Mouse (Mus musculus) lung, embryonic 16.5 days (tissue): ENCODE measurements around the gene Susd2. TPM values are rescaled to one million over a fixed set of nuclear protein-coding genes. Genes with fewer than 3 reads are reported as not detected.
A peak's percentile ranks its signal among the peaks of the same experiment; 100 is the strongest.

Experiments
- ATAC-seq: fragments of 200-750 bp; cut with Nextera tagmentation; 2 replicates; pipeline ENCODE4 v1.8.0; 2017; ENCODE audit warnings: low read depth, mild to moderate bottlenecking, moderate library complexity
- H3K27ac ChIP-seq: fragments of 300-500 bp; sonication (generic); 2 replicates; pipeline ENCODE4 v1.5.1; 2014; ENCODE audit warnings: mild to moderate bottlenecking, control low read depth, low read length
- H3K27me3 ChIP-seq: fragments of 300-500 bp; sonication (generic); 2 replicates; pipeline ENCODE4 v1.6.1; 2014; ENCODE audit warnings: low read depth, low read length, mixed read lengths; ENCODE audit not compliant: control insufficient read depth, insufficient read depth
- H3K36me3 ChIP-seq: fragments of 300-500 bp; sonication (generic); 2 replicates; pipeline ENCODE4 v1.6.1; 2014; ENCODE audit warnings: low read length; ENCODE audit not compliant: control insufficient read depth, insufficient read depth
- H3K4me1 ChIP-seq: fragments of 300-500 bp; sonication (generic); replicated peaks from 2 replicates; pipeline ENCODE4 v1.6.1; 2014; ENCODE audit warnings: low read length, mixed read lengths; ENCODE audit not compliant: control insufficient read depth, insufficient read depth
- H3K4me2 ChIP-seq: fragments of 300-500 bp; sonication (generic); 2 replicates; pipeline ENCODE4 v1.6.1; 2014; ENCODE audit warnings: low read depth, low read length, control low read depth
- H3K4me3 ChIP-seq: fragments of 300-500 bp; sonication (generic); 2 replicates; pipeline ENCODE4 v1.5.1; 2014; ENCODE audit warnings: mild to moderate bottlenecking, low read length, control low read depth
- H3K9ac ChIP-seq: fragments of 300-500 bp; sonication (generic); 2 replicates; pipeline ENCODE4 v1.6.1; 2014; ENCODE audit warnings: low read length, control low read depth
- H3K9me3 ChIP-seq: fragments of 300-500 bp; sonication (generic); 2 replicates; pipeline ENCODE4 v1.6.1; 2016; ENCODE audit warnings: low read length; ENCODE audit not compliant: control insufficient read depth
- WGBS: fragments of 180-500 bp; shearing (Covaris S2); extraction: QIAGEN DNeasy Blood & Tissue Kit; methylation state at CpG from one replicate; pipeline ENCODE4 v1.1.7; 2014; 5-methylcytosine and 5-hydroxymethylcytosine counted together
- polyA plus RNA-seq: library from polyadenylated mRNA; unstranded; fragments of >200 nt; fragmentation: Nextera tagmentation; extraction: Ambion mirVana; gene quantifications from 2 replicates; pipeline ENCODE4 v1.2.1, GENCODE M21; 2015

The Susd2 gene
- polyA plus RNA-seq, 1 experiment from 2014 or later = 11.0 TPM

DNA sequence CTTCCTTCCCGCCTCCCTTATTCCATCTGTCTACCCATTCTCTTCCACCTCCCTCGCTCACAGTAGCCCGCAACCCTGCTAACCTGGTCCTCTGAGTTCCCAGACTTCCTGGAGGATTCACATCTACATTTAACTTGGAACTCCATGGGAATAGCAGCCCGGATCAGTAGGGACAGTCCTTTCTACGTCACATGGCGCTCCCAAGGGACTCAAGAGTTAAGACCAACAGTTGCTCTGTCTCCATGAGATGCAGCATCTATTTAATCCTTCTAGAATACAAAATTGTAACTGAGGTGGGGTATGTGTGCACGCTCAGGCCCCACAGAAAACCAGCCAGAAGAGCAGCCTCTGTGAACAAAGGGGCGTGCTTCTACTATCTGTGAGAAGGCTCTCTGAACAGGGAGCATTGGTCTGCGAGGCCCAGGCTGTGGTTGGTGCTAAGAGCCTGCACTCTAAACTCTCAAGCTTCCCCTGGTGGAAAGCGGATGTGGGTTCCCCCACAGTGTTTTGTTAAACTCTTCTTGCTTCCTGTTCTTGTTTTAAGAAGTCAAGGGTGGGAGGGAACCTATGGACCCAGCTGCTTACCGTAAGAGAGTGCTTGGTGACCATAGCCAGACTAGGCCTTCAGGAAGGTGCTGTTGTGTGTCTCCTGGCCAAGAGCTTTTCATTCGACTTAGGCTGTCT is 52.5 kb downstream of the Susd2 start:
- no peaks in the 10 kb centered on the region for H3K9me3 ChIP-seq
- ATAC-seq = peak; percentile 20
- no peak overlapping the region for H3K9ac ChIP-seq
- no peaks in the 10 kb centered on the region for H3K36me3 ChIP-seq
- H3K4me2 ChIP-seq = peak overlapping the region; percentile 12; the same call in 1 of the 2 replicates
- H3K27me3 ChIP-seq = no peaks in the 10 kb centered on the region
- H3K4me3 ChIP-seq = no peak overlapping the region
- 62% methylated on average over 12 of the region's 12 CpGs for WGBS
- H3K27ac ChIP-seq = peak overlapping the region; percentile 80
- peaks cover 28% of the 10 kb centered on the region for H3K4me1 ChIP-seq

DNA sequence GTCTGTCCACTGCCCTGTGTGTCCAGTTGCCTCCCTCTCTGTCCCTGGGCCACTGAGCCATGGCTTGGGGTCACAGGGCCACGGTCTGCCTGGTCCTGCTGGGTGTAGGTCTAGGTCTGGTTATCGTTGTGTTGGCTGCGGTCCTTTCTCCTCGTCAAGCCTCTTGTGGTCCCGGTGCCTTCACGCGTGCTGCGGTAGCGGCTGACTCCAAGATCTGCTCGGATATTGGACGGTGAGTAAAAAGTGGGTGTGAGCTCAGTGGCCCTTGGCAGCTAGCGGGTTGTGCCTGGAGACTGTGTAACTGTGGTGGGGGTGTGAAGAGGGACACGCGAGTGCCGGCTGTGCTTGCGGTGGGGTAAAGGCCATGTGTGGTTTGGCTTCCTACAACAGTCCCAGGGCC is 54.2 kb downstream of the Susd2 start:
- H3K4me3 ChIP-seq = peak overlapping the region; percentile 3; the same call in 1 of the 2 replicates
- H3K27ac ChIP-seq = 0 out of 2 replicates have a peak overlapping the region, but pooled peaks have one; percentile 42
- peaks cover 27% of the 10 kb centered on the region for H3K4me1 ChIP-seq
- 34% methylated on average over 16 of the region's 16 CpGs for WGBS
- no peaks in the 10 kb centered on the region for H3K9me3 ChIP-seq
- ATAC-seq = no peak
- peak overlapping the region; percentile 29 for H3K9ac ChIP-seq
- H3K27me3 ChIP-seq = peaks cover 6% of the 10 kb centered on the region; the same call in 1 of the 2 replicates
- no peaks in the 10 kb centered on the region for H3K36me3 ChIP-seq
- peak overlapping the region; percentile 37 for H3K4me2 ChIP-seq

DNA sequence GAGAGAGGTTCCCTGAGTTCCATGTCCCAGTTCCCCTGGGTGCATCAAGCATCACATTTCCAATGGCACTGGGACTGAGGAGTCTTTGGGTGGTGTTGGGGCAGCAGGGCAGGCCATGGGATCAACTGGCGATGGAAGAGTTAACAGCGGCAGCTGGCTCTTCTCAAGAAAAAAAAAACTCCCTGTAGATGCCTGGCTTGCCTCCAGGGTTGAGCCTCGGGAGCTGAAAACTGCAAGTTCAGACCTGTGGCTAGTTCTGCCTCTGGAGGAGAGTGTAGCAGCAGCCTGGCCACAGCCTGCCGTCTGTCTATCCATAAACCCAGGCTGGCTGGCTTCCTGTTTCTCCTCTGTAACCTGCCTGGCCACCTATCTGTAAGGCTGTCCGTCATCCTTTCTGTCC is 54.7 kb downstream of the Susd2 start, which contains the start of gene Ggt5:
Gene Ggt5, plus strand, starts transcription at position 212 of the 400 bp plus-strand sequence.
- 16% methylated on average over 5 of the region's 5 CpGs for WGBS
- peak within 1 kb of the TSS; percentile 3; the same call in 1 of the 2 replicates for H3K4me3 ChIP-seq
- no peaks in the 10 kb centered on the region for H3K9me3 ChIP-seq
- peaks cover 6% of the 10 kb centered on the region; the same call in 1 of the 2 replicates for H3K27me3 ChIP-seq
- peak within 1 kb of the TSS; percentile 37 for H3K4me2 ChIP-seq
- peak; percentile 50; the same call in 1 of the 2 replicates for ATAC-seq
- 0 out of 2 replicates have a peak within 1 kb of the TSS, but pooled peaks have one; percentile 42 for H3K27ac ChIP-seq
- H3K36me3 ChIP-seq = no peaks in the 10 kb centered on the region
- H3K4me1 ChIP-seq = peaks cover 27% of the 10 kb centered on the region
- H3K9ac ChIP-seq = peak within 1 kb of the TSS; percentile 29

DNA sequence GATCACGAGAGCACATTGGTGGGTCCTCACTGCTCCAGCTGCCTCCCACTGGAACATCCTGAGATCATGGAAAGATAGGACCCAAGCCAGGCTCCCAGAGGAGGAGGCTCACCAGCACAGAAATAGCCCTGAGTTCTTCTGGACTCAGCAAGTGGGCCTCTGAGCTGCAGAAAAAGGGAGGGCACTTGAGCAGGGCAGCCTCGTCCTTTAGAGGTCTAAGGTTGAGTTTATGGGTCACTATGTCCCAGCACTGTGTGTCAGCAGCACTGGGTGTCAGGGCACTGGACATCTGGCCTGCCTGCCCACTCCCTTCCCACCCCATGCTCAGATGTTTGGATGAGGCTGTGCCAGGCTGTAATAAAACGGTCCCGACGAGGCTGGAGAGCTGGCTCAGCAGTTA is 55.5 kb downstream of the Susd2 start:
- H3K4me2 ChIP-seq = no peak overlapping the region
- no peak overlapping the region for H3K27ac ChIP-seq
- 52% methylated on average over 5 of the region's 5 CpGs for WGBS
- no peaks in the 10 kb centered on the region for H3K9me3 ChIP-seq
- H3K4me1 ChIP-seq = peaks cover 27% of the 10 kb centered on the region
- peaks cover 6% of the 10 kb centered on the region; the same call in 1 of the 2 replicates for H3K27me3 ChIP-seq
- no peak for ATAC-seq
- no peak overlapping the region for H3K9ac ChIP-seq
- no peaks in the 10 kb centered on the region for H3K36me3 ChIP-seq
- H3K4me3 ChIP-seq = no peak overlapping the region

DNA sequence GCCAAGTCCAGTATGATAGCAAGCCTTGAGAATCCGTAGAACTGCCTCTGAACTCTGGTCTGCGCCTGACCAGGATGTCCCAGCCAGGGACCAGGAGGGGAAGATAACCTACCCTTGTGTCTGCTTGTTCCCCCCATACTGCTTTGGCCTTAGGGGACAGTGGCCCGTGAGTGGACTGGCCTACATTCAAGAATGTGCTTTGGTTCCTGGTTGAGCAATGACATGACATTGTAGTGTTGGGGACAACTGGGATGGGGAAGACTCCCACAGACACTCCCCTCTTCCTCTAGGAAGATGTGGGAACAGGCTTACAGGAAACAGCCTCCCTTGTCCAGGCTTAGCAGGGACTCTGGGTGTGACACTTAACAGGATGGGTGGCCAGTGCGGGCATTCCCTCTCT is 56.0 kb downstream of the Susd2 start:
- ATAC-seq = no peak
- Histone ChIP-seq H3K27me3 (peaks cover 6% of the 10 kb centered on the region; the same call in 1 of the 2 replicates), H3K4me2 (no peak overlapping the region), H3K4me1 (peaks cover 27% of the 10 kb centered on the region), H3K36me3 (no peaks in the 10 kb centered on the region), H3K9ac (no peak overlapping the region), H3K27ac (no peak overlapping the region), H3K9me3 (no peaks in the 10 kb centered on the region), H3K4me3 (no peak overlapping the region)
- WGBS = 70% methylated on average over 4 of the region's 4 CpGs

Other genes with a start within 250 kb of the Susd2 start
- gene Upb1, start 242.9 kb downstream of the Susd2 start, polyA plus RNA-seq = 0.44 and 1.6 TPM in 2 replicates
- 135 and 150 TPM in 2 replicates for gene Snrpd3, start 126.5 kb downstream of the Susd2 start, polyA plus RNA-seq
- 24.9 and 27.3 TPM in 2 replicates for gene Gucd1, start 126.0 kb downstream of the Susd2 start, polyA plus RNA-seq
- 1.7 and 1.9 TPM in 2 replicates for gene Lrrc75b, start 83.7 kb downstream of the Susd2 start, polyA plus RNA-seq
- gene Ggt1, start 82.4 kb downstream of the Susd2 start, polyA plus RNA-seq = 1.7 and 2.3 TPM in 2 replicates
- gene Ggt5, start 54.7 kb downstream of the Susd2 start, polyA plus RNA-seq = 2.5 and 5.2 TPM in 2 replicates
- gene Cabin1, start 120.3 kb upstream of the Susd2 start, polyA plus RNA-seq = 39.7 and 48.8 TPM in 2 replicates
- gene Ddt, start 129.4 kb upstream of the Susd2 start, polyA plus RNA-seq = 69.0 and 74.3 TPM in 2 replicates
- 0.41 and 0.65 TPM in 2 replicates for gene Gm20441, start 136.9 kb upstream of the Susd2 start, polyA plus RNA-seq
- gene Gstt3, start 137.4 kb upstream of the Susd2 start, polyA plus RNA-seq = 34.2 and 36.4 TPM in 2 replicates
- 36.2 and 42.8 TPM in 2 replicates for gene Gstt1, start 154.6 kb upstream of the Susd2 start, polyA plus RNA-seq
- gene Gstt4, start 178.5 kb upstream of the Susd2 start, polyA plus RNA-seq = not detected in 2 replicates
- gene Gstt2, start 193.4 kb upstream of the Susd2 start, polyA plus RNA-seq = 51.9 and 60.7 TPM in 2 replicates
- gene Mif, start 216.2 kb upstream of the Susd2 start, polyA plus RNA-seq = 1,432 and 1,479 TPM in 2 replicates
- gene Derl3, start 249.4 kb upstream of the Susd2 start, polyA plus RNA-seq = 2.3 and 3.5 TPM in 2 replicates